Mouse (Mus musculus): ENCODE data around the gene Ptma. TPM values are rescaled to one million over a fixed set of nuclear protein-coding genes. Genes with fewer than 3 reads are reported as not detected.
"Not testable (repeated sequence)": the region's sequence is repeated elsewhere in the genome, so short reads cannot be mapped to it uniquely, and the experiment has no call there.

Ptma gene
- polyA plus RNA-seq, 1 experiment from 2014 or later, result 2,609 TPM

DNA sequence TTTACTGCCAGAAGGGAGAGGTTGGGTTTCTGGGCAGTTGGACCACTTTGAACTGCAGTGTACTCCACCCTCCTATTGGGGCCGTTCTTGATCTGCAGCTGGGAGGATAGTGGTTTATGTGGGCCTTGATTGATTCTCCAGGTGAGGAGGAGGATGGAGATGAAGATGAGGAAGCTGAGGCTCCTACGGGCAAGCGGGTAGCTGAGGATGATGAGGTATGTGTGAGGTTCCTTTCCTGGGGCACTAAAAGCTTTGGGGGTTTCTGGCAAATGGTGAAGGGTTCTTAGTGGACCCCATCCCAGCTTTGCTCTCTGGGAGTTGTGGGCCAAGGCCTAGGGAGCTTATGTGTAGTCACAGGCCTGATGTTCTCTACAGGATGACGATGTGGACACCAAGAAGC is 3.1 kb downstream of the Ptma start:
- 11% methylated on average over 4 of the region's 4 CpGs for WGBS
- peak overlapping the region; percentile 96 for H3K4me3 ChIP-seq (ENCODE audit: low read length)
- H3K4me2 ChIP-seq (ENCODE audit: low read depth, low read length), result peak overlapping the region; percentile 96
- peak overlapping the region; percentile 100 for H3K9ac ChIP-seq (ENCODE audit: low read length)
- ATAC-seq (ENCODE audit: low read depth), result no peak
- no peaks in the 10 kb centered on the region for H3K9me3 ChIP-seq (ENCODE audit: control insufficient read depth, low read length)
- H3K27ac ChIP-seq (ENCODE audit: low read length), result peak overlapping the region; percentile 92; the same call in 1 of the 2 replicates
- no peaks in the 10 kb centered on the region for H3K27me3 ChIP-seq (ENCODE audit: control insufficient read depth, insufficient read depth, low read depth, low read length)
- peaks cover 32% of the 10 kb centered on the region for H3K4me1 ChIP-seq (replicated peaks; ENCODE audit: control insufficient read depth, insufficient read depth, low read length)
- H3K36me3 ChIP-seq (ENCODE audit: control insufficient read depth, insufficient read depth, low read length), result peaks cover 16% of the 10 kb centered on the region

DNA sequence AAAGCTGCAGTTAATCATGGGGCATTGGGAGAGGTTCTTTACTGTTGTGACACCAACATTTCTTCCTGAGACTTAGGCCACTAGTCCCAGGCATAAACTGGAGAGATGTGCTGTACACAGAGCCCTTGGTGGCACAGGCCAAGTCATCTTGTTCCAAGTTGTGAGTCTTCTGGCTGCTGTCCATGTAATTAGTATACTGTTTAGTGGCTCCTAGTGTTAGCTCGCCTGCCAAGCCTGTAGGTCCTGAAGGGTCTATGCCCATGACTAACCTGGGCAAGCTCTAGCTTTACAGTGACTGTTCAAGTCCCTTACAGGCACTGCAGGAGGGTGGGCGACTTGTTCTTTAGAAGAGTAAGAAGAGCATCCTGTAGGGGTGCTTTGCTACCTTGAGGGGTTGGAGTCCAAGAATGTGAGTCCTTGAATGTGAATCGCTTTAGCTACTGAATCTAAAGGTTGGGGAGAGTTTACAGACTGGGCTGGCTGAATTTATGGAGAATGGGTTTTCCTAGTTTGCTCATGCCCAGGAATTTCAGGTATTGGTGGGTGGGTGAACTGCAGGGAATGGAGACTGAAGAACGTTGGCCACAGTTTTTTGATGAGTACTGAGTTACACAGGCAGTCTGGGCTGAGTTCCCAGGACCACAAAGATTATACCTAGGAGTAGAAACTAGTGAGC is 4.5 kb downstream of the Ptma start:
- no peak overlapping the region for H3K4me2 ChIP-seq (ENCODE audit: low read depth, low read length)

DNA sequence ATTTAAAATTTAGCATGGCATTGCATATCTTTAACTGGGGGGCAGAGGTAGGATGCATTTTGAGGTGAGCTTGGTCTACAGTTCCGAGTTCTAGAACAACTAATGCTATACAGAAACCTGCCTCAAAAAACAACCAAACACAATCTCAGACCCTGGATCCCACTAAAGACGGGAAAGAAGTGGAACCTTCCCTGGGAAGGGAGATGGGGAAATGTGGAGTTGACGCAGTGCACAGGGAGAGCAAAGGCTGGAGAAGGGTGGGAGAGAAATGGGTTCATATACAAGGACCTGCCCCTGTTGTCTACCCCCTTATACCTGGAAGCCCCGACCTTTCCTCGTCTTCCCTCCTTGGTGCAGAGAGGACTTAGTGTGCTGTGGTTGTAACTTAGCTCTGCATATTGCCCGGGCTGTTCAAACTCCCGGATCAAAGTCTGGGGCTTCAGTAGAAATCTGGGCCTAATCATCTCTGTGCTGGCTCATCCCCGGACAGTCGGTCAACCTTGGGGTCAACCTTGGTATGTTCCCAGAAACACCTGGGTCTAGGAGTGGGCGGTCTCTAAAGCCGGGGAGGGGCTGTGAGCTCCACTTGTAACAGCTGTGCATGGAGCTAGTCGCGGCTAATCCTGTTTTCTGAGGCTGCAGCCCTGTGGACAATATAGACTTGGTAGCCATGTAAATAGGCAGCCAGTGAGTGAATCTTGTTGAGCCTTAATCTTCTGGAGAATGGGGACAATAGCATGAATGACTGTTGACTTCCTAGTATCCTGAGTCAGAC is 5.2 kb downstream of the Ptma start:
- ATAC-seq (ENCODE audit: low read depth), result peak; percentile 10

More for the DNA sequence above, 4.5 kb downstream of the Ptma start:
- Histone ChIP-seq H3K27ac (ENCODE audit: low read length) (peak overlapping the region; percentile 53; the same call in 1 of the 2 replicates), H3K4me3 (ENCODE audit: low read length) (peak overlapping the region; percentile 3; the same call in 1 of the 2 replicates), H3K9me3 (ENCODE audit: control insufficient read depth, low read length) (no peaks in the 10 kb centered on the region), H3K36me3 (ENCODE audit: control insufficient read depth, insufficient read depth, low read length) (peaks cover 16% of the 10 kb centered on the region), H3K4me1 (replicated peaks; ENCODE audit: control insufficient read depth, insufficient read depth, low read length) (peaks cover 27% of the 10 kb centered on the region), H3K27me3 (ENCODE audit: control insufficient read depth, insufficient read depth, low read depth, low read length) (no peaks in the 10 kb centered on the region), H3K9ac (ENCODE audit: low read length) (peak overlapping the region; percentile 24)
- WGBS, result 13% methylated on average over 4 of the region's 4 CpGs
- ATAC-seq (ENCODE audit: low read depth), result no peak

DNA sequence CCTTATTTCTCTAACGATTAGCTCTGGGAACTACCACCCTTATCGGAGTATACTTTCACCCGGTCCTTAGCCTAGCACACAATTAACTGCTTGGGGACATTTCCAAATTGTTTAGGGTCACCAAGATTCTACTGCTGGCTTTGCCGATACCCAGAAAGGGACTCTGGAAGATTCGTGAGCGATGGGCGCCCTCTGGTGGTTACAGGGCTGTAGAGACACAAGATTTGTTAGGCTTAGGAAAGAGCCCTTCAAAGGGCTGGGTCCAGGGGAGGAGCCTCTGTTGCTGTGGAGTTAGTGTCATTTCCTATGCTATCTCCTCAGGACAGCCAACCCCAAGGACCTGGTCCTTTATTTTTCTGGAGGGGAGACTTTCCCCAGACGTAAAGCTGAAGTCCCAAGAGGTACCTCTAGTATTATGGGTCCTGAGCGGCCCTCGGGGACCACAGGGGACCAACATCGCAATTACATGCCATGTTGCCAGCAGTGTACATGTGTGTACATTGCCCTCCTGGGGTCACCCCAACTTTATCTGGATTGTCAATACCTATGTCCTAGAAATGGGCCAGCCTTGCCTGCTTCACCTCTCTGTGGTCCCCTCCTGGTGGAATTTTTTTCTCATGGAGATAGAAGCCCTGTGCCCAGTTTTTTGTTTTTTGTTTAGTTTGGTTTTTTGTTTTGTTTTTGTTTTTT is 6.0 kb downstream of the Ptma start:
- H3K4me2 ChIP-seq (ENCODE audit: low read depth, low read length), result no peak overlapping the region
- WGBS, result 22% methylated on average over 11 of the region's 11 CpGs
- ATAC-seq (ENCODE audit: low read depth), result peak; percentile 46
- H3K36me3 ChIP-seq (ENCODE audit: control insufficient read depth, insufficient read depth, low read length), result peaks cover 16% of the 10 kb centered on the region
- no peaks in the 10 kb centered on the region for H3K27me3 ChIP-seq (ENCODE audit: control insufficient read depth, insufficient read depth, low read depth, low read length)
- H3K9ac ChIP-seq (ENCODE audit: low read length), result no peak overlapping the region
- no peak overlapping the region; the same call in 1 of the 2 replicates for H3K4me3 ChIP-seq (ENCODE audit: low read length)
- H3K9me3 ChIP-seq (ENCODE audit: control insufficient read depth, low read length), result no peaks in the 10 kb centered on the region
- peak overlapping the region; percentile 53 for H3K27ac ChIP-seq (ENCODE audit: low read length)
- H3K4me1 ChIP-seq (replicated peaks; ENCODE audit: control insufficient read depth, insufficient read depth, low read length), result peaks cover 27% of the 10 kb centered on the region

More for the DNA sequence above, 5.2 kb downstream of the Ptma start:
- WGBS, result 6% methylated on average over 13 of the region's 13 CpGs
- Histone ChIP-seq H3K27ac (ENCODE audit: low read length) (peak overlapping the region; percentile 53), H3K9ac (ENCODE audit: low read length) (0 out of 2 replicates have a peak overlapping the region, but pooled peaks have one; percentile 2), H3K4me2 (ENCODE audit: low read depth, low read length) (no peak overlapping the region), H3K9me3 (ENCODE audit: control insufficient read depth, low read length) (no peaks in the 10 kb centered on the region), H3K4me1 (replicated peaks; ENCODE audit: control insufficient read depth, insufficient read depth, low read length) (peaks cover 27% of the 10 kb centered on the region), H3K4me3 (ENCODE audit: low read length) (no peak overlapping the region; the same call in 1 of the 2 replicates), H3K36me3 (ENCODE audit: control insufficient read depth, insufficient read depth, low read length) (peaks cover 16% of the 10 kb centered on the region), H3K27me3 (ENCODE audit: control insufficient read depth, insufficient read depth, low read depth, low read length) (no peaks in the 10 kb centered on the region)

DNA sequence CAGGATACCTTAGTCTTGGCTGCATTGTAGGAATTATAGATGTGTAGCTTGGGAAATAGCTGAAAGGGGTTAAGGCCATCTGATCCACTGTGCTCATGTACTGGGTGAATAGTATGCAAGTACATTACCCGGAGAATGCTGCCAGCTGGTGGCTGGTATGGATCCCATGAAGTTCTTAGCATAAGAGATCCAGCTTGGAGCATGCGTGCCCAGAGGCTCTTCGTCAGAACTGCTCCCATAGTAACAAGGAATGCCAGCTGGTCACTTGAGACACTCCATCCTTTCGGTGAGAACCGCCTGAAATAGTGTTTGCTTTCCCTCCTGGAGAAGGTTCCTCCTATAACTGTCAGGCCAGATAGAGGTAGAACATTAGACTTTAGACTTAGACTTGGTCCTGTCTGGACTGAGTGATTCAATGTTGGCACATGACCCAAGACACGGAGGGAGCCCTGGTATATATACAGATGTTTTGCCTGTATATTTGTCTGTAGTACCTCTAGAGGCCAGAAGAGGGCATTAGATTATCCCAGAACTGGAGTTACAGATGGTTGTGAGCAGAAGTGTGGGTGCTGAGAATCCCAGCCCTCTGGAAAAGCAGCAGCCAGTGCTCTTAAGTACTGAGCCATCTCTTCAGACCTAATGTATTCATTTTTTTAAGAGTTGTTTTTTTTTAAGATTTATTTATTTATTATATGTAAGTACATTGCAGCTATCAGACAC is 7.0 kb downstream of the Ptma start:
- Histone ChIP-seq H3K27me3 (ENCODE audit: control insufficient read depth, insufficient read depth, low read depth, low read length) (no peaks in the 10 kb centered on the region), H3K9ac (ENCODE audit: low read length) (no peak overlapping the region), H3K4me3 (ENCODE audit: low read length) (no peak overlapping the region), H3K36me3 (ENCODE audit: control insufficient read depth, insufficient read depth, low read length) (peaks cover 16% of the 10 kb centered on the region), H3K27ac (ENCODE audit: low read length) (peak overlapping the region; percentile 65), H3K4me1 (replicated peaks; ENCODE audit: control insufficient read depth, insufficient read depth, low read length) (peaks cover 27% of the 10 kb centered on the region), H3K9me3 (ENCODE audit: control insufficient read depth, low read length) (no peaks in the 10 kb centered on the region), H3K4me2 (ENCODE audit: low read depth, low read length) (no peak overlapping the region)
- ATAC-seq (ENCODE audit: low read depth), result peak; percentile 30
- WGBS, result 61% methylated on average over 6 of the region's 6 CpGs

DNA sequence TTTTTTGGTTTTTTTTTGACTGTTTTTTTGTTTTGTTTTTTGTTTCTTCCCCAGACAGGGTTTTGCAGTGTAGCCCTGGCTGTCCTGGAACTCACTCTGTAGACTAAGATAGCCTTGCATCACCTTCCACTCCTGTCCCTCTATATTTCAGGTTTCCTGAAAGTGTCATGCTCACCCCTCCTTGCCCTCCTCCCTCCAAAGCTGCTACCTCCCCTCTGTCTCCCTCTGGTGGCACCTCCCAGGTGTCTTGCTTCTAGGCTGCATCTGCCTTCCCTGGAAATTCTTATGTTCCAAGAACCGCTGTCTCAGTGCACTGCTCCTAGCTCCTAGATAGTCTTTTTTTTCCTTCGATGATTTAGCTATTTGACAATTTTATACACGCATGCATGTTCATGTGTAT is 11.9 kb downstream of the Ptma start:
- peaks cover 8% of the 10 kb centered on the region for H3K36me3 ChIP-seq (ENCODE audit: control insufficient read depth, insufficient read depth, low read length)
- H3K4me1 ChIP-seq (replicated peaks; ENCODE audit: control insufficient read depth, insufficient read depth, low read length), result no peaks in the 10 kb centered on the region
- H3K4me3 ChIP-seq (ENCODE audit: low read length), result no peak overlapping the region
- no peaks in the 10 kb centered on the region for H3K9me3 ChIP-seq (ENCODE audit: control insufficient read depth, low read length)
- no peak overlapping the region for H3K4me2 ChIP-seq (ENCODE audit: low read depth, low read length)
- H3K27me3 ChIP-seq (ENCODE audit: control insufficient read depth, insufficient read depth, low read depth, low read length), result no peaks in the 10 kb centered on the region
- WGBS, result 52% methylated on average over 3 of the region's 3 CpGs
- H3K9ac ChIP-seq (ENCODE audit: low read length), result no peak overlapping the region
- H3K27ac ChIP-seq (ENCODE audit: low read length), result no peak overlapping the region
- no peak for ATAC-seq (ENCODE audit: low read depth)

DNA sequence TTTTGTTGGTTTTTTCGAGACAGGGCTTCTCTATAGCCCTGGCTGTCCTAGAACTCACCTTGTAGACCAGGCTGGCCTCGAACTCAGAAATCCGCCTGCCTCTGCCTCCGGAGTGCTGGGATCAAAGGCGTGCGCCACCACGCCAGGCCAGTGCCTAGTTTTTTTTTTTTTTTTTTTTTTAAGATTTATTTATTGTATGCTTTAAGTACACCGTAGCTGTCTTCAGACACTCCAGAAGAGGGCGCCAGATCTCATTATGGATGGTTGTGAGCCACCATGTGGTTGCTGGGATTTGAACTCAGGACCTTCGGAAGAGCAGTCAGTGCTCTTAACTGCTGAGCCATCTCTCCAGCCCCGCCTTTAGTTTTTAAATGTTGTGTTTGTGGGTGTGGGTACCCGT is 13.1 kb downstream of the Ptma start:
- not testable (repeated sequence) for H3K4me2 ChIP-seq (ENCODE audit: low read depth, low read length); H3K27ac ChIP-seq (ENCODE audit: low read length); H3K4me3 ChIP-seq (ENCODE audit: low read length); H3K4me1 ChIP-seq (replicated peaks; ENCODE audit: control insufficient read depth, insufficient read depth, low read length); ATAC-seq (ENCODE audit: low read depth); H3K27me3 ChIP-seq (ENCODE audit: control insufficient read depth, insufficient read depth, low read depth, low read length); H3K9ac ChIP-seq (ENCODE audit: low read length); H3K9me3 ChIP-seq (ENCODE audit: control insufficient read depth, low read length)
- WGBS, result 84% methylated on average over 12 of the region's 12 CpGs
- H3K36me3 ChIP-seq (ENCODE audit: control insufficient read depth, insufficient read depth, low read length), result peaks cover 18% of the 10 kb centered on the region

DNA sequence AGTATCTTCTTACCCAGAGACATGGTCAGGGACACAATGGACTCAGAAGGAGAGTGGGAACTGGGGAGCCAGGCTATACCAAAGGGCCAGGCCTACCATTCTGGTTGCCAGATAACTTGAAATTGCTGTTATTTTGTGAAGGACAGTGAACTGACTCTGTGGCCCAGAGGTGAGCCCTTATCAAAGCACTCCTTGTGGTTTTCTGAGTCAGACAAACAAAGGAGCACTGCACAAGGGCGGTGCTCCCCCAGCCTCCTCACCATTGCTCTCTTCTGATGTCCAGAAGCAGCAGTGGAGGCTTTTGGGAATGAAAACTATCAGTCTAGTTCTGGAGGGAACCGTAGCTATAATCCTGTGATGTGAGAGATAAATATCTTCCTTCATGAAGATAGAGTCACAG is 16.1 kb downstream of the Ptma start:
- no peaks in the 10 kb centered on the region for H3K27me3 ChIP-seq (ENCODE audit: control insufficient read depth, insufficient read depth, low read depth, low read length)
- no peak for ATAC-seq (ENCODE audit: low read depth)
- H3K4me1 ChIP-seq (replicated peaks; ENCODE audit: control insufficient read depth, insufficient read depth, low read length), result no peaks in the 10 kb centered on the region
- no peak overlapping the region for H3K4me3 ChIP-seq (ENCODE audit: low read length)
- no peaks in the 10 kb centered on the region for H3K9me3 ChIP-seq (ENCODE audit: control insufficient read depth, low read length)
- 79% methylated on average over 2 of the region's 2 CpGs for WGBS
- H3K9ac ChIP-seq (ENCODE audit: low read length), result no peak overlapping the region
- H3K36me3 ChIP-seq (ENCODE audit: control insufficient read depth, insufficient read depth, low read length), result peaks cover 27% of the 10 kb centered on the region
- no peak overlapping the region for H3K27ac ChIP-seq (ENCODE audit: low read length)
- H3K4me2 ChIP-seq (ENCODE audit: low read depth, low read length), result no peak overlapping the region
